Mouse (Mus musculus): ENCODE measurements at regions not wholly inside any gene's neighbourhood (a gene's known extent, or its start where the extent isn't known, plus 50 kb on each side); places are given as distances from the start of the nearest gene placed in this dataset.
A peak's percentile ranks its signal among the peaks of the same experiment; 100 is the strongest.

GRCm38 (mm10) chr1:137545666-137546065, 585.4 kb upstream of the Nr5a2 start:
- no peak for DNase-seq

DNA sequence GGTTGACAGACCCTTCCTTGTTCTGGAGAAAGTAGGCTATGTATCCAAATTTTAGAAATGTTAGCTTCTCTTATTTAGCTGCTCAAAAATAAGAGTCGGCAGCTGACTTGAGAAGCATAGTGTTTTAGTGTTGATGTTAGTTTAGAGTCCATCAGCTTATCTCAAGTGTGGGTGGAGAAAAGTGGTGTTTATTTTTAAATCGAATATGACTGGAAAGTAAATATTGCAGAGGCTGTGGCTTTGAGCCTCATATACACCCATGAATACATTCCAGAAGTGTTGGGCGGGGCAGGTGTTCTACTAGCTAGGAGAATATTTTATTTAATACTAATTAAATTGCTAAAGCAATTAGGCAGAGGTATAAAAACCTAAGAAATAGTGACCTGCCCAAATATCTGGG, 583.6 kb upstream of the Nr5a2 start:
- no peak for DNase-seq

DNA sequence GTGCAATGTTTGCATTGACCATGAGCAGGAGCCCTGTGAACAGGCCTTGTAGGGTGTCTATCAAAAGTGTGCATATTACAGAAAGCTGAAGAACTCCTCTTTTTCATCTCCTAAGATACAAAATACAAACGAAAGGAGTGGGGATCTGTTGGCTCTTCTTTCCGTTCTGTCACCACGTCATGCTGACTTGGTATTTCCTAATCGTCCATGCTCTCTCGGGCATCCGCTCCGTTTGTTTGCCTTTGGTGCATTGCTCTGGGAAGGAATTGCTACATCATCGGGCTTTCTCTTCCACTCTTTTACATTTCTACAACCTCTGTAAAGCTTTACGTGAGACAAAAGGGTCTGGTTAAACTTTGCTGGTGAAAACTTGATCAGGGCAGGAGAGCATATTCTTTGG, 581.2 kb upstream of the Nr5a2 start:
- DNase-seq: no peak

DNA sequence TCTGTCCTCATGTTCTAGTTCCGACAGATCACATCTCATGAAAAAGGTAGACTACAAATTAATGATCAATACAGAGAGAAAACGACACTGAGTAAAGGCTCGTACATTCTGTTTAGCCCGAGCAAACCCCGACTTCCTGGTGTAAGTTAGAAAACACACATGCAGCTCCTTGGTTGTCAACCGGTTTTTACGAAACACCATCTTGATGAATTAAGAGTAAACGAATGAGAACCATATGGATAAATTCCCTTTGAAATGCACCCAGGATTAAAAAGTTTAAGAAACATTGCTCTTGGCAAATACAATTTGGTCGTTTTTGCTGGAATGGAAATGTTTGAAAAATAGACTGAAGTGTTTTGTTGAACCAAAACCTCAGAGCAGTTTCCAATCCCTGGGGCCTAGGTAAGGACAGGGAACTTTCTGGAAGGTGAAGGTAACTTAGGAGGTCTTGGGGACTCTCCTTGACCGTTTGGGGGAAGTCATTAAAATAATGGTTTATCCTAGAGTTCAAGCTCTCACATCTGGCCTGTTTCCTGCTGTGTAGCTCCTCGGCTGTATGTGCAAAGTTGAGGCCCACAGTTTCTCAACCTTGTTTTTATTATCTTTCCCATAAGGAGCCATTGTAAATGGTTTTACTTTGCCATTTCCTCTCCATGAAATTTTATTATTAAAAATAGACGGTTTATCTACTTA, 579.3 kb upstream of the Nr5a2 start:
- no peak for DNase-seq

DNA sequence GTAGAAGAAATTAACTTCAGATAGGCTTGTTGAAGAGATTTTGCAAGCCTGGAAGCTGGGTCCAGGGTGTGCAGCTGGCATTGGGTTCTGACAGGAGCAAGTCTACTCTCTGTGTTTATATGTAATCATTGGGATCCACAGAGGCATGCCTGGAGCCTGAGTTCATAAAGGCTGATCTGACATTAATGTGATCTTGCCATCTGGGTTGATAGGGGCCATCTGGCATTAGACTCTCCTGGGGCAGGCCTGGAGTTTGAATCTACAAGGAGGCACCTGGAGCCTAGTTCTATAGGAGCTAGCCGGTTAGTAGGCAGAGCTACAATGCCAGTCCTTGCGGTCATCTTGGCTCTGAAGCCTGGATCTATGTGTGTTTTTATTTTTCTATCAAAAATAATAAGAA, 554.5 kb upstream of the Nr5a2 start:
- peak; percentile 23 for DNase-seq

DNA sequence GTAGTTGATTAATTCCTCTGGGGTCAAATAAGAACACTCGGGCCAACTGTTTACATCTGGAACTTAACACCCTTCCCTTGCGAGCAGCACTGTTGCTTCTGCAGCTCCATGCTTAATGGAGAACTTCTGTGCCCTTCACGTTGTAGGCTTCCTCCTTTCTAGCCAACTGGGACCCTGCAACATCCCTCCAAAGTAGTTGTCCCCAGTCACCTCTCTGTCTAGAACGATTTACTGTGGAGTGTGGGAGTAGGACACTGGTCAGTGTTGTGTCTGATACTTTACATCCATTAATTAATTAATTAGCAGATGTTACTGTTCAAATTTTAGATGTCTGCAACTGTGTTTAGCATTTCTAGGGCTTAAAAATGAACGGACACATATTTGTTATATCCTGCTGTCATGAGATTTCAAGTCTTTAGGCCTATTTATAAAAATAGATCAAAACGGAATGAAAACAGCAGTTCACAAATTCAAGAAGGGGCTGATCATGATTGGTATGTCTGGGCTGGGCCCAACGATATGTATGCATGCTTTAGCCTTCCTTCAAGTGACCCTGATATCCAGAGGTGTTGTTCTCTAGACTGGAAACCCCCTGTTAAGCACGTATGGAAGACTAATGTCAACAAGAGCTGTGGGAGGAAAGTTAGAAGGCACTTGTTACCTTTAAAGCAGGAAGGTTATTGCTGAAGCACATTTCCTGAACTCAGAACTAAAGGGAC, 543.6 kb upstream of the Nr5a2 start:
- no peak for DNase-seq

DNA sequence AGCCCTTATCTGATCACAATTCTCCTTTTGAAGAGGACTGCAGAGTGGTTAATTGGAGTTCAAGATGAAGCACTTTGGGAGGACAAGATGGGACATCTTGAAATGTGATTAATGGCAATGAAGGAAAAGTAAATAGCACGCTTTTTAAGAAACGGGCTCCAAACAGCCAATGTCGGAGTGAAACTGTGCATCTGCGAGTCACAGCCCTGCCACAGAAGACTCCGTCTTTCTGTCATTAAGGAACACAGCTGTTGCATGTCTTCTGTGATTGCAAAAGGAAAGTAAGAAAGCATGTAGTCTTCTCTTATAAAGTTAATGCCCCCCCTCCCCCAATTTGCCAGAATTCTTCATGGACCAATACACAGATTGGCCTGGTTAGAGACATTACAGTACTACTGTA, 528.0 kb upstream of the Nr5a2 start:
- DNase-seq: no peak

DNA sequence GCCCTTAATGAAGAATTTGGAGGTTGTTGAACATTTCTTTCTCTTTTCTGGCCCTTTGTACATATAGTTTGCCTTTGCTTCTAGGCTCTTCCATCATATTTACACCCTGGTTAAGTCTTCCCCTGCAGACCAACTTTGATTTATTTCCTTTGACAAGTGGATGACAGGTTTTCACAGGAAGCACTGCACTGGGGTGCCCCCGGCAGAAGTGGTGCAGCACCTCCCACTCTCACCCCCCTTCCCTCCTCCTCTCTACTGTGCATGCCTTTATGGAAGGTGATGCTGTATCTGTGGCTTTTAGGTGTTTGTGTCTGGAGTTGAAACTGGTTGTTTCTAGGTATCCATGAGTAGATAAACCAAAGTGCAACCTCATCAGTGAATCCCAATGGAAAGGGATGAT, 518.2 kb upstream of the Nr5a2 start:
- DNase-seq: no peak

GRCm38 (mm10) chr1:137477239-137477638, 517.0 kb upstream of the Nr5a2 start:
- no peak for DNase-seq

GRCm38 (mm10) chr1:137474858-137475257, 514.6 kb upstream of the Nr5a2 start:
- no peak for DNase-seq

- DNase-seq: no peak
These were observed 513.8 kb upstream of the Nr5a2 start for GRCm38 (mm10) chr1:137473800-137474685.

GRCm38 (mm10) chr1:137464971-137465370, 504.7 kb upstream of the Nr5a2 start:
- no peak for DNase-seq

- no peak for DNase-seq
These were observed 500.9 kb upstream of the Nr5a2 start for GRCm38 (mm10) chr1:137461189-137461588.

- DNase-seq: peak; percentile 6
These were observed 493.4 kb upstream of the Nr5a2 start for GRCm38 (mm10) chr1:137453446-137454208.

DNA sequence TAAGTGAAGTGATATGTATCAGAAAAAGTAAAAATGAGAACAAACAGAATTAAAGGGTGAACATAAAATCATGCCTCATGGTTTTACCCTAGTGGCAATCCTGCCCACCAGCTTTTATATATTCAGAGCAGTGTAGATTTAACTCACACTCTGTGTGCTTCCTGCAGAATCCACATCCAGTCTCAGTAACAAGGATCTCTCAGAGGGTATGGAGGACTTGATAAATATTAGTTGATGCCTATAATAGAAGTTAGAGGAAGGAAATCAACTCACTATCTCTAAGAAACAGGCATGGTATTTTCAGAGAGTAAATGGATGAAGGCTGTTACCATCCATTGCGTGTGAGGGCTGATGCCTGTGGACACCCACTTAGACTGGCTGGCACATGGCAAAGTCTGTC, 492.5 kb upstream of the Nr5a2 start:
- no peak for DNase-seq

DNA sequence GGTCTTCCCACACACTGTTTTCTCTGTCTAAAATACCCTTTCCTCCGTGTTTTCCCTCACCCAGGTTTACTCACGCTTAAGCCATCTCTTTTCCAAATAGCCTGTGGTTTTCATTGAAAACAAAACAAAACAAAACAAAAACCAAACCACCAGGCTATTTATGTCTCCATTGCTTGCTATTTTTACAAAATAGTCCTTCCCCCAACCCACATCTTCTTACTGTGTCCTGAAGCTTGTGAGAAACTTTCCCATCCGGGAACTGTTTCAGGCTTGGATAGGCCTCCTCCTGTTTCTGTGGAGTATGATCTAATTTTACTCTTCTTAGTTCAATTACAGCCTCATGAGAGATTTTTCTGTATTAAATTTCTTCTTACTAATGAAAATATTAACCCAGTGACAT, 486.2 kb upstream of the Nr5a2 start:
- no peak for DNase-seq

DNA sequence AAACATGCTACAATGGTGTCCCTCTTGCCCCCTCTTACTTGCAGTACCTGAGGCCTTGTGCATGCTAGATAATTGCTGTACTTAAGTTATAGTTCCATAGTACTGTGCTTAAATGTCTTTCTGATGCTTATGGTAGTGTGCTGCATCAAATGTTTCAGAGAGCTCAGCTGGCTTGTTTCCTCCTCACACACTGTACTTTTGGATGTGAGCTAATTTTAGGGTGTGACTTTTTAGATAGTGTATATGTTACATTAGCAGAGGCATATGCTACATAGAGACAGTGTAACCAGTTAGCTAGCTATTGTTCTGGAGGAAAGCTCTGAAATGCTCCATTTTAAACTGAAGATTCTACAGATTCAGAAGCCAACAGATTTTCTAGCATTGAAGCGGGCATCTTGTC, 467.9 kb upstream of the Nr5a2 start:
- no peak for DNase-seq

DNA sequence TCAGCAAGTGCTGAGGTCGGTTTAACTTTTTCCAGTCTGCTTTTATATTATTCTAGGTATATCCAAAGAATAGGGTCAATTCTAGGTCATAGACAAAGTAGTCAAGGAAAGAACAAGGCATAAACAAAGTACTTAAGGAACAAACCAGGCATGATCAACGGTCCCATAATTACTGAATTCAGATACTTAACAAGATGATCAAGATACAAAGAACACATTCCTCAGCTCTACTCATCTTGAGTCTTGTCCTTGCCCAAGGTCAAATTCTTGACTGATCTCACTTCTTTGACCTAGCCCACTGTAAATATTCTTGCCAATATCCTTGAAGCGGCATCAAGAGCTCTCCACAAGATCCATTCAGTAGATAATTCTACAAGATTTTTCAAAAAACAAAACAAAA, 458.1 kb upstream of the Nr5a2 start:
- no peak for DNase-seq

- no peak for DNase-seq
These were observed 436.5 kb upstream of the Nr5a2 start for GRCm38 (mm10) chr1:137396736-137397135.

GRCm38 (mm10) chr1:137387509-137387908, 427.3 kb upstream of the Nr5a2 start:
- no peak for DNase-seq

- DNase-seq: no peak
These were observed 418.1 kb upstream of the Nr5a2 start for GRCm38 (mm10) chr1:137378072-137378985.

- DNase-seq: no peak
These were observed 416.4 kb upstream of the Nr5a2 start for GRCm38 (mm10) chr1:137376685-137377084.
